Mouse (Mus musculus) G1E (cell line): ENCODE results near the gene Hic1.

Experiments used
- CTCF ChIP-seq: IDR thresholded peaks from 2 replicates; pipeline ENCODE4 v1.5.1; 2012; ENCODE audit warnings: low read depth, low read length, inconsistent platforms, mixed read lengths
- TAL1 ChIP-seq: conservative IDR thresholded peaks from 2 replicates; pipeline ENCODE4 v1.6.1; 2012; ENCODE audit warnings: low read depth, low read length, inconsistent platforms, mixed read lengths

GRCm38 (mm10) chr11:75162591-75163080 is 6.7 kb downstream of the Hic1 start:
- TF ChIP-seq CTCF (no peak), TAL1 (no peak)
